Mouse (Mus musculus) neural tube, embryonic 14.5 days (tissue): ENCODE data around the gene Acap1. TPM values are rescaled to one million over a fixed set of nuclear protein-coding genes. Genes with fewer than 3 reads are reported as not detected.
A peak's percentile ranks its signal among the peaks of the same experiment; 100 is the strongest.

Experiments used
- ATAC-seq: fragments of 200-750 bp; cut with Nextera tagmentation; 2 replicates; pipeline ENCODE4 v1.8.0; 2017; ENCODE audit warnings: low read depth, mild to moderate bottlenecking, moderate TSS enrichment, moderate library complexity
- H3K27ac ChIP-seq: fragments of 300-500 bp; sonication (generic); 2 replicates; pipeline ENCODE4 v1.5.1; 2014; ENCODE audit warnings: low read depth, mild to moderate bottlenecking, control low read depth, low read length, moderate library complexity, mixed read lengths
- H3K27me3 ChIP-seq: fragments of 300-500 bp; sonication (generic); 2 replicates; pipeline ENCODE4 v1.6.1; 2014; ENCODE audit warnings: low read length; ENCODE audit not compliant: control insufficient read depth, insufficient read depth
- H3K36me3 ChIP-seq: fragments of 300-500 bp; sonication (generic); 2 replicates; pipeline ENCODE4 v1.6.1; 2014; ENCODE audit warnings: low read length, mixed read lengths; ENCODE audit not compliant: control insufficient read depth, insufficient read depth
- H3K4me1 ChIP-seq: fragments of 300-500 bp; sonication (generic); 2 replicates; pipeline ENCODE4 v1.6.1; 2014; ENCODE audit warnings: low read length; ENCODE audit not compliant: control insufficient read depth, insufficient read depth
- H3K4me2 ChIP-seq: fragments of 300-500 bp; sonication (generic); 2 replicates; pipeline ENCODE4 v1.6.1; 2014; ENCODE audit warnings: mild to moderate bottlenecking, low read depth, low read length, control low read depth
- H3K4me3 ChIP-seq: fragments of 300-500 bp; sonication (generic); 2 replicates; pipeline ENCODE4 v1.5.1; 2014; ENCODE audit warnings: low read depth, low read length, control low read depth, mixed read lengths
- H3K9ac ChIP-seq: fragments of 300-500 bp; sonication (generic); replicated peaks from 2 replicates; pipeline ENCODE4 v1.6.1; 2014; ENCODE audit warnings: low read depth, mild to moderate bottlenecking, control low read depth, low read length, mixed read lengths
- H3K9me3 ChIP-seq: fragments of 300-500 bp; sonication (generic); 2 replicates; pipeline ENCODE4 v1.6.1; 2016; ENCODE audit warnings: low read length; ENCODE audit not compliant: control insufficient read depth
- WGBS: fragments of 180-500 bp; shearing (Covaris S2); extraction: QIAGEN DNeasy Blood & Tissue Kit; methylation state at CpG from one replicate; pipeline ENCODE4 v1.1.7; 2014; 5-methylcytosine and 5-hydroxymethylcytosine counted together
- polyA plus RNA-seq: library from polyadenylated mRNA; unstranded; fragments of >200 nt; fragmentation: Nextera tagmentation; extraction: Ambion mirVana; gene quantifications from 2 replicates; pipeline ENCODE4 v1.2.1, GENCODE M21; 2014

Acap1 gene
- polyA plus RNA-seq, 1 experiment from 2014 or later = 0.17 TPM

DNA sequence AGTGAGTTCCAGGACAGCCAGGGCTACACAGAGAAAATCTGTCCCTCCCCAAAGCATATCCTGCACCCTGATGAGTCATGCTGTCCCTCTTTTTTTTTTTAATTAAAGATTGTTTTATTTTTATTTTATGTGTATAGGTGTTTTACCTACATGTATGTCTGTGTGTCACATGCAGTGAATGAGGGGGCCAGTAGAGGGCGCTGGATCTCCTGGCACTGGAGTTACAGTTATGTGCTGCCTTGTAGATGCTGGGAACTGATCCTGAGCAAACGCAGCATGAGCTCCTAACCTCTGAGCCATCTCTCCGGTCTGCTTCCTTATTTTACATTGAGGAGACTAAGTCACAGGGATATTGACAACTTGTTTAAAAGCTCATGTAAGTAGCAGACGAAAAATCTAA, 12.3 kb downstream of the Acap1 start:
- H3K27me3 ChIP-seq = no peaks in the 10 kb centered on the region
- no peak overlapping the region for H3K4me3 ChIP-seq
- H3K4me2 ChIP-seq = no peak overlapping the region
- 62% methylated on average over 4 of the region's 4 CpGs for WGBS
- H3K36me3 ChIP-seq = no peaks in the 10 kb centered on the region
- ATAC-seq = no peak
- no peak overlapping the region for H3K9ac ChIP-seq
- H3K9me3 ChIP-seq = no peaks in the 10 kb centered on the region
- H3K4me1 ChIP-seq = peaks cover 5% of the 10 kb centered on the region; the same call in 1 of the 2 replicates
- H3K27ac ChIP-seq = no peak overlapping the region

DNA sequence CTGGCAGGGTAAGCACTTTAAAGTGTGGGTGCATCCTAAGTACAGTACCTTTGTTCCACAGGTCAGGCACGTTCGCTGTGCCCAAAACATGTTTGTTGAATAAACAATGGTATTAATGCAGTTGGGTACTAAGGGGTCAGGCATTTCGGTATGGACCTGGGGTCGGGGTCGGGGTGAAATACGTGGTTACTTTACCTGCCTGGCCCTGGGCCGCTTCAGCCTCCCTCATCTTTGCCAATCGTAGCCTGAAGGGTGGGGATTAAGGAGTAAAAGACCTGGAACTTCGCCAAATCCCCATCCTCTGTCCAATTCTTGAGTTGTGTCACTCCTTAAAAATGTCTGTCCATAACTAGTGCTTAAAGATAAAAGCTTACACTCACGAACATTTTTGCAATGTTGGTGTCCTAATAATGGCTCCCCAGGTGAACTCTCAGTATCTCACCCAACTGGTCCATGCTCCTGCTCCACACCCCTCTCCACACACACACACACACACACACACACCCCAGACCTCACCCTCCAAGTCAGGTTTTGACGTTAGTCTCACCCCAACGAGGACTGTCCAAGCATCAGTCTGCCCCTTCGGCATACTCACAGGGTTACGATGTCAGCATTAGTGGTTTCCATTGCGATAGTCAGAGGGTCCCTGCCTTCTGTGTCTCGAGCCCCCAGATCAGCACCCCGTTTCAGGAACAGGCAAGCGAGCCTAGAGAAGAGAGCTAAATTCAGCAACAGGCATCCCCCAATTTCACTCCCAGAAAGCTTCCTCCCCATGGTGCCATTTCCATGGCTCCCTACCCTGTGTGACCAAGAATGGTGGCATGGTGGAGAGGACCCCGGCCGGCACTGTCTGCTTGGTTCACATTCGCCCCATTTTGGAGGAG, 13.3 kb downstream of the Acap1 start:
- peak overlapping the region; percentile 38 for H3K4me3 ChIP-seq
- no peak overlapping the region for H3K9ac ChIP-seq
- H3K27ac ChIP-seq = no peak overlapping the region
- no peaks in the 10 kb centered on the region for H3K36me3 ChIP-seq
- WGBS = 62% methylated on average over 21 of the region's 21 CpGs
- no peaks in the 10 kb centered on the region for H3K27me3 ChIP-seq
- no peak for ATAC-seq
- H3K9me3 ChIP-seq = no peaks in the 10 kb centered on the region
- peak overlapping the region; percentile 72 for H3K4me2 ChIP-seq
- H3K4me1 ChIP-seq = peaks cover 6% of the 10 kb centered on the region; the same call in 1 of the 2 replicates

DNA sequence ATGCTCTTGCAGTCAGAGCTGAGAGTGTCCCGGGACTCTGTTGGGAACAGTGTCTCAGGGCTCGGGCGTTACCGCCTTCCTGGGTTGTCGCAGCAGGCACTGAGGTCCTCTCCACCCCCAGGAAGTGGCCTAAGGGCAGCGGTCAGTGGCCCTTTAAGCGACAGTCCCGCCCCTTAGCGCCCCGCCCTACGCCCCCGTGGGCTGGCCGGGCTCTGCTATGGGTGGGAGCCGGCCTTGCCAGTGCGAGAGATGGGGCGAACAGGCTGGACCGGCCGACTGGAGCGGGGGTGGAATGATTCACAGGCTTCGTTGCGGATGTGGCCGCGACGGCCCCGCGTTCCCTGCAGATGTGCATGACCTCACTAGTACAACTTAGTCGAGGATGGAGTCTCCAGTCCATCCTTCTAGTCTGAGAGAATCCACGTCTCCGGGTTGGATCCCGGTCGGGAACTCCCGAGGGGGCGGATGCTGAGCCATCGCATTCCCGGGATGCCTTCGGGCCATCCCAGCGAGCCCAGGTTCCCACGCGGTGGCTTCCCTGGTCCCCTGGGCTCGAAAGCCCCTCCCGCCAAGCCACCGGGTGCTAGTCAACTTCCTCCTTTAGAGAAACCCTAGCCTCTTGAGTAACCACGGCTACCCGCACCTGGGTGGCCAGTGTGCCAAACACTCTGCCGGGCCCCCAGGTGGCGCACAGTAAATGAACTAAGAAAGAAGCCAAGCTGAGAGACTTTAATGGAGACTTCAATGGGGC, 14.3 kb downstream of the Acap1 start, which contains the start of gene Kctd11:
Gene Kctd11, minus strand, starts transcription at position 554 of the 751 bp plus-strand sequence.
- WGBS = 1% methylated on average over 46 of the region's 46 CpGs
- no peaks in the 10 kb centered on the region for H3K9me3 ChIP-seq
- H3K27me3 ChIP-seq = no peaks in the 10 kb centered on the region
- H3K36me3 ChIP-seq = no peaks in the 10 kb centered on the region
- H3K9ac ChIP-seq = peak within 1 kb of the TSS; percentile 39
- H3K4me1 ChIP-seq = peaks cover 8% of the 10 kb centered on the region; the same call in 1 of the 2 replicates
- ATAC-seq = peak; percentile 81
- H3K4me2 ChIP-seq = peak within 1 kb of the TSS; percentile 72
- peak within 1 kb of the TSS; percentile 38 for H3K4me3 ChIP-seq
- peak within 1 kb of the TSS; percentile 35 for H3K27ac ChIP-seq

DNA sequence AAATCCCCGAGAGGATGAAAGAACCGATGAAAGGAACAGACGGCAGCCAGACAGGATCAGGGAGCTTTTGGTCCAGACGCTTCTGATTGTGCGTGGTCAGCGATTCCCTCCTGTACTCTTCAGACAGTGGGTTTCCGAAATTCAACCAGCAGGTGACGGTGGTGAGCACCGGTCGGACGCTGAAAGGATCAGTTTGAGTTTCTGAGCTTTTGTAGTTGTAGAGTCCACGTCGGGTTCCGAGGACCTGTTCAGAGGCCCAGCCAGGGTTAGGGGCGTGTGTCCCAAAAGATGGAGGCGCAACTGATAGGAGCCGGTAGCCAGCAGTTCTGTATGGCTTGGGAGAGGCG, 14.9 kb downstream of the Acap1 start:
- Histone ChIP-seq H3K27ac (no peak overlapping the region; the same call in 1 of the 2 replicates), H3K9me3 (no peaks in the 10 kb centered on the region), H3K4me3 (peak overlapping the region; percentile 38), H3K4me1 (peaks cover 8% of the 10 kb centered on the region; the same call in 1 of the 2 replicates), H3K9ac (peak overlapping the region; percentile 39), H3K27me3 (no peaks in the 10 kb centered on the region), H3K4me2 (peak overlapping the region; percentile 72), H3K36me3 (no peaks in the 10 kb centered on the region)
- ATAC-seq = peak; percentile 38
- WGBS = under 1% methylated on average over 18 of the region's 18 CpGs

DNA sequence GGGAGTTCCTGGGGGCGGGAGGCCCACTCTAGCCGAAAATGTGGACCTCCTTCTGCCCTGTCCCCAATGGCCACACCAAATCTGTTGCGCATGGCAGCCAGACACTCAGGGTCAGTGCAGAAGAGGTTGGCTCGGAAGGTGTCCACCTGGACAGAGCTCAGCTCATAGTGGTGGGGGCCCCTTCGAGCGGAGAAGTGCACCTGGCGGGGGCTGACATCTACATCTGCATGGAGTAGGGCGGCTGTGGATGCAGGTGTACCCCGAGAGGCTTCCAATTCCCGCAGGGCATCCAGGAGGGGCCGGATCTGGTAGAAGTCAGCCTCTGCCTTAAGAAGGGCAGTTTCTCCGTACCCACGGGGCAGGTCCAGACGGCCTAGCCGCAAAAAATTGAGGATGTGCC, 15.6 kb downstream of the Acap1 start:
- Histone ChIP-seq H3K36me3 (no peaks in the 10 kb centered on the region), H3K27me3 (no peaks in the 10 kb centered on the region), H3K9ac (no peak overlapping the region), H3K27ac (no peak overlapping the region), H3K4me2 (peak overlapping the region; percentile 72), H3K9me3 (no peaks in the 10 kb centered on the region), H3K4me1 (peaks cover 8% of the 10 kb centered on the region; the same call in 1 of the 2 replicates), H3K4me3 (peak overlapping the region; percentile 38; the same call in 1 of the 2 replicates)
- WGBS = 50% methylated on average over 15 of the region's 15 CpGs
- no peak for ATAC-seq

DNA sequence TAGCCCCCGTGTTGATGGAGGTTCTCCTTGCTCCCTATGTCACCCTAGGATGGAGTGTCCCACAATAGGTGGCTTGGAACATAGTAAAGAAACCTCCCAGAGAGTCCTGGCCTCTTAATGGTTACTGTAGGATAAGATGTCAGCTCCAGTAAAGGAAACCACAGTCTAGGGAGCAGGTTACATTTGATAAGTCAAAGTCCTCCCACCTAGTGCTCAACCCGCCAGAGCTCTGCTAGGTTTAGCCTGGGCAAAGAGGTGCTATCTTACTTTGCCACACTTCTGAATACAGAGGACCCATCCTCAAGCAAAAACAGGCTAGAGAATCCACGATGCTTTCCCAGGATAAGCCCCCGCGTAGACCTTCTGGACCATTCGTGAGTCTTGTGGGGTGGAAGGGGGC, 16.4 kb downstream of the Acap1 start:
- Histone ChIP-seq H3K9ac (no peak overlapping the region), H3K36me3 (no peaks in the 10 kb centered on the region), H3K4me3 (no peak overlapping the region), H3K4me2 (no peak overlapping the region), H3K27me3 (no peaks in the 10 kb centered on the region), H3K4me1 (peaks cover 8% of the 10 kb centered on the region; the same call in 1 of the 2 replicates), H3K27ac (no peak overlapping the region), H3K9me3 (no peaks in the 10 kb centered on the region)
- ATAC-seq = no peak
- WGBS = 94% methylated on average over 6 of the region's 6 CpGs

DNA sequence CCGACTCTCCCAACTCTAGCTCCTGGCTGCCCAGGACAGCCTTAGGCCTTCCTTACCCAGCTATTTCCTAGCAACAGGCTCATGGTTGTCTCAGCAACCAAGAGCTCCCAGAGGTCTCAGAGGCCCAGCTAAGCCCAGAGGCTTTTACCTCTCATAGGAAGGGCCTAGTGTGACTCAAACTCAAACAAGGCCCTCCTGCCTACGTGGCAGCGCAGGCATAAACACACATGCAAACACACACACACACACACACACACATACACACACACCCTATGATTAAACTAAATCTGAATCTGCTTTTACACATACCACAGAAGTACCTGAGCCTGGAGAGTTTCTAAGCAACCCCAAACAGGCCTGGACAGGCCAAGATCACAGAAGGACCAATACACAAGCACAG, 16.9 kb downstream of the Acap1 start:
- Histone ChIP-seq H3K4me2 (no peak overlapping the region; the same call in 1 of the 2 replicates), H3K27ac (no peak overlapping the region), H3K27me3 (no peaks in the 10 kb centered on the region), H3K9me3 (no peaks in the 10 kb centered on the region), H3K9ac (no peak overlapping the region), H3K4me3 (no peak overlapping the region), H3K4me1 (peaks cover 8% of the 10 kb centered on the region; the same call in 1 of the 2 replicates), H3K36me3 (no peaks in the 10 kb centered on the region)
- WGBS = 88% methylated on average over 3 of the region's 3 CpGs
- no peak for ATAC-seq

DNA sequence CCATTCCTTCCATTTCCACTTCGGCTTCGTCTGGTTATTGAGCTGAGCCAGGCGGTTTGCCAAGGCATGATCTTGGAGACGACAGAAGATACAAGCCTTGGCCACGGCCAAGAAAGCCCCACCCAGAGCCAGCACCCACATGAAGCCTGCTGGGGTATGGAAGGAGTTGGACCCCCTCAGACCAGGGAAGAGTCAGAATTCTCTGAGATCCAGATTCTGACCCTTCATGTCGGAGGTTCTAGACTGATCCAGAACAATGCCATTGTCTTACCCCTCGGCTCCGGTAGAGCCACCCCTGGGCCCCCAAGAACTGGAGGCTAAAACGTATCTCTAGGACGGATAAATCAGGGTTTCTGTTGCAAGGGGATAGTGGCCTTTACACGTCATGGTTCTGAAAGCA, 17.5 kb downstream of the Acap1 start, which contains the start of gene Tmem95:
Gene Tmem95, minus strand, starts transcription at position 141 of the 400 bp plus-strand sequence.
- Histone ChIP-seq H3K4me3 (no peak within 1 kb of the TSS), H3K9ac (no peak within 1 kb of the TSS), H3K9me3 (no peaks in the 10 kb centered on the region), H3K27me3 (no peaks in the 10 kb centered on the region), H3K36me3 (no peaks in the 10 kb centered on the region), H3K27ac (no peak within 1 kb of the TSS), H3K4me2 (peak within 1 kb of the TSS; percentile 29), H3K4me1 (peaks cover 8% of the 10 kb centered on the region; the same call in 1 of the 2 replicates)
- ATAC-seq = no peak
- 89% methylated on average over 11 of the region's 11 CpGs for WGBS
